Mouse (Mus musculus) CH12.LX (cell line): ENCODE measurements around the gene Phf11a. TPM values are rescaled to one million over a fixed set of nuclear protein-coding genes. Genes with fewer than 3 reads are reported as not detected.
A peak's percentile ranks its signal among the peaks of the same experiment; 100 is the strongest.
"Not testable (repeated sequence)": the region's sequence is repeated elsewhere in the genome, so short reads cannot be mapped to it uniquely, and the experiment has no call there.

Experiments used
- DNase-seq: peaks from one replicate; pipeline ENCODE4 v3.0.0-alpha.2; 2013; ENCODE audit errors: extremely low read depth
- H3K27ac ChIP-seq: 2 replicates; pipeline ENCODE4 v1.5.1; 2012; ENCODE audit warnings: low read depth, mild to moderate bottlenecking, control low read depth, moderate library complexity; ENCODE audit not compliant: insufficient read depth
- H3K27me3 ChIP-seq: replicated peaks from 2 replicates; pipeline ENCODE3; 2012; ENCODE audit warnings: inconsistent platforms
- H3K36me3 ChIP-seq, 2 experiments: replicated peaks in 1 of 2; 2 replicates each; pipeline versions ENCODE3 to v1.6.1; 2012; ENCODE audit warnings: inconsistent platforms in 1 of 2, low read length in 1 of 2, mild to moderate bottlenecking in 1 of 2, mixed read lengths in 1 of 2, moderate library complexity in 1 of 2; ENCODE audit not compliant: control insufficient read depth in 1 of 2, insufficient read depth in 1 of 2
- H3K4me1 ChIP-seq, 2 experiments: 2 replicates each; pipeline ENCODE4 v1.6.1; 2012; ENCODE audit warnings: inconsistent platforms in 1 of 2, moderate library complexity in 1 of 2; ENCODE audit not compliant: insufficient read depth in 2 of 2, control insufficient read depth in 1 of 2
- H3K4me2 ChIP-seq: 2 replicates; pipeline ENCODE4 v1.6.1; 2012; ENCODE audit warnings: low read depth, mild to moderate bottlenecking, control low read depth; ENCODE audit not compliant: poor library complexity, insufficient read depth, severe bottlenecking
- H3K4me3 ChIP-seq, 3 experiments: fragments of 150-350 bp in 1 of 3; sonication (generic) in 1 of 3; replicated peaks in 1 of 3; 2 replicates each; pipeline versions ENCODE3 to v1.5.1; 2011 to 2012; ENCODE audit warnings: low read depth in 2 of 3, low read length in 2 of 3, mild to moderate bottlenecking in 2 of 3, moderate library complexity in 2 of 3, control low read depth in 1 of 3, improper control_type of control experiment in 1 of 3, inconsistent platforms in 1 of 3, mixed read lengths in 1 of 3; ENCODE audit not compliant: poor library complexity in 1 of 3
- H3K79me2 ChIP-seq: replicated peaks from 2 replicates; pipeline ENCODE4 v1.6.1; 2012; ENCODE audit warnings: mild to moderate bottlenecking, moderate library complexity; ENCODE audit not compliant: control insufficient read depth, poor library complexity, insufficient read depth, severe bottlenecking; ENCODE audit errors: extremely low read depth
- H3K9ac ChIP-seq: 2 replicates; pipeline ENCODE4 v1.6.1; 2012; ENCODE audit warnings: low read depth, mild to moderate bottlenecking, control low read depth, moderate library complexity; ENCODE audit not compliant: insufficient read depth
- H3K9me3 ChIP-seq: replicated peaks from 2 replicates; pipeline ENCODE3; 2012; ENCODE audit warnings: low read length, inconsistent platforms, mixed read lengths
- BHLHE40 ChIP-seq: IDR thresholded peaks from 2 replicates; pipeline ENCODE4 v1.6.1; 2011; ENCODE audit warnings: mild to moderate bottlenecking, low read depth, low read length, improper control_type of control experiment
- ELF1 ChIP-seq: IDR thresholded peaks from 2 replicates; pipeline ENCODE4 v1.6.1; 2014; ENCODE audit warnings: low read depth, mild to moderate bottlenecking, inconsistent platforms, low read length, improper control_type of control experiment
- EP300 ChIP-seq: IDR thresholded peaks from 2 replicates; pipeline ENCODE4 v1.6.1; 2011; ENCODE audit warnings: low read length, improper control_type of control experiment
- ETS1 ChIP-seq: conservative IDR thresholded peaks from 2 replicates; pipeline ENCODE4 v1.6.1; 2012; ENCODE audit warnings: low read depth, mild to moderate bottlenecking, inconsistent platforms, low read length, improper control_type of control experiment, moderate library complexity
- IRF4 ChIP-seq: IDR thresholded peaks from 2 replicates; pipeline ENCODE4 v1.6.1; 2014; ENCODE audit warnings: low read depth, mild to moderate bottlenecking, inconsistent platforms, low read length, improper control_type of control experiment
- JUN ChIP-seq: IDR thresholded peaks from 2 replicates; pipeline ENCODE4 v1.6.1; 2011; ENCODE audit warnings: low read depth, mild to moderate bottlenecking, low read length, improper control_type of control experiment, moderate library complexity; ENCODE audit not compliant: insufficient read depth
- JUND ChIP-seq: conservative IDR thresholded peaks from 2 replicates; pipeline ENCODE4 v1.6.1; 2011; ENCODE audit warnings: low read depth, low read length, improper control_type of control experiment
- MEF2A ChIP-seq: IDR thresholded peaks from 2 replicates; pipeline ENCODE4 v1.6.1; 2014; ENCODE audit warnings: low read depth, mild to moderate bottlenecking, inconsistent platforms, low read length, improper control_type of control experiment, borderline replicate concordance
- NELFE ChIP-seq: IDR thresholded peaks from 2 replicates; pipeline ENCODE4 v1.6.1; 2011; ENCODE audit warnings: low read depth, low read length, improper control_type of control experiment
- POLR2A ChIP-seq: IDR thresholded peaks from 2 replicates; pipeline ENCODE4 v1.6.1; 2011; ENCODE audit warnings: low read depth, mild to moderate bottlenecking, improper control_type of control experiment, low read length
- SIN3A ChIP-seq: IDR thresholded peaks from 2 replicates; pipeline ENCODE4 v1.6.1; 2012; ENCODE audit warnings: low read length, improper control_type of control experiment, inconsistent platforms
- TBP ChIP-seq: conservative IDR thresholded peaks from 2 replicates; pipeline ENCODE4 v1.6.1; 2011; ENCODE audit warnings: low read depth, low read length, improper control_type of control experiment
- TCF12 ChIP-seq: IDR thresholded peaks from 2 replicates; pipeline ENCODE4 v1.6.1; 2014; ENCODE audit warnings: low read depth, mild to moderate bottlenecking, inconsistent platforms, low read length, improper control_type of control experiment
- dilution Hi-C: fragments of 300-500 bp; cut with MboI; formaldehyde crosslinking; loops from 2 replicates; pipeline ENCODE4 v1.14.3; 2020; ENCODE audit warnings: low sequenced_read_pairs; ENCODE audit not compliant: extremely low pct_unique_long_range_greater_than_20kb, extremely low pct_ligation_motif_present
- in situ Hi-C: fragments of 300-500 bp; cut with MboI; formaldehyde crosslinking; loops from 3 replicates; pipeline ENCODE4 v1.14.3; 2019; ENCODE audit warnings: low sequenced_read_pairs, low pct_ligation_motif_present, low pct_unique_long_range_greater_than_20kb, mixed read lengths
- polyA plus RNA-seq: library from polyadenylated mRNA; unstranded; fragments of >175 nt; gene quantifications from 2 replicates; pipeline ENCODE4 v1.2.1, GENCODE M21; 2012; ENCODE audit warnings: low read depth; ENCODE audit not compliant: insufficient read length
- total RNA-seq, 2 experiments: library from RNA; depleted of rRNA; stranded (reverse); fragments of 300-350 nt in 1 of 2; fragments of >200 nt in 1 of 2; gene quantifications; 2 replicates each; pipeline ENCODE4 v1.2.3; 2012 to 2014

Phf11a gene
- total RNA-seq (2012; rRNA removed) (11.2 and 14.6 TPM in 2 replicates), total RNA-seq (2014; rRNA removed) (41.1 and 41.4 TPM in 2 replicates), polyA plus RNA-seq (35.1 and 48.4 TPM in 2 replicates)

- H3K9me3 ChIP-seq, H3K36me3 ChIP-seq, dilution Hi-C loops, in situ Hi-C loops, H3K79me2 ChIP-seq, H3K27me3 ChIP-seq: not testable (repeated sequence)
- TF ChIP-seq JUN (peak; percentile 70), TBP (0 out of 2 replicates have a peak, but pooled peaks have one; percentile 34), ELF1 (0 out of 2 replicates have a peak, but pooled peaks have one; percentile 20), NELFE (0 out of 2 replicates have a peak, but pooled peaks have one; percentile 27), JUND (peak; percentile 49; the same call in 1 of the 2 replicates), IRF4 (peak; percentile 81), BHLHE40 (peak; percentile 49), MEF2A (peak; percentile 79), EP300 (peak; percentile 46; the same call in 1 of the 2 replicates), ETS1 (peak; percentile 76), TCF12 (peak; percentile 33; the same call in 1 of the 2 replicates)
- Histone ChIP-seq H3K27ac (peak within 1 kb of the TSS; percentile 47), H3K4me1 (peaks cover 14 to 43% of the 10 kb centered on the region in 2 experiments; a peak in 2 of 4 replicates), H3K9ac (peak within 1 kb of the TSS; percentile 31), H3K4me3 (peak within 1 kb of the TSS; percentile 47 to 72 (median 54)), H3K4me2 (peak within 1 kb of the TSS; percentile 76)
- DNase-seq: peak; percentile 65
Observed at GRCm38 (mm10) chr14:59297391-59297790, at the start of gene Phf11a. Phf11a (minus strand) TSS chr14:59297522.

- H3K9me3 ChIP-seq, in situ Hi-C loops, H3K27me3 ChIP-seq, dilution Hi-C loops, H3K36me3 ChIP-seq, H3K79me2 ChIP-seq: not testable (repeated sequence)
- Histone ChIP-seq H3K4me2 (peak within 1 kb of the TSS; percentile 83), H3K9ac (peak within 1 kb of the TSS; percentile 64), H3K4me3 (peak within 1 kb of the TSS; percentile 55 to 60 (median 57)), H3K27ac (peak within 1 kb of the TSS; percentile 48), H3K4me1 (peaks cover 20 to 37% of the 10 kb centered on the region in 2 experiments)
- TF ChIP-seq JUND (peak; percentile 84), TCF12 (peak; percentile 53; the same call in 1 of the 2 replicates), IRF4 (peak; percentile 92), ETS1 (peak; percentile 86), SIN3A (peak; percentile 60; the same call in 1 of the 2 replicates), ELF1 (0 out of 2 replicates have a peak, but pooled peaks have one; percentile 51), NELFE (0 out of 2 replicates have a peak, but pooled peaks have one; percentile 38), EP300 (peak; percentile 85), MEF2A (peak; percentile 84), POLR2A (peak; percentile 62), BHLHE40 (peak; percentile 65), TBP (peak; percentile 63; the same call in 1 of the 2 replicates), JUN (peak; percentile 76)
- peak; percentile 77 for DNase-seq
Observed at GRCm38 (mm10) chr14:59341189-59341588, 43.9 kb upstream of the Phf11a start, which contains the start of gene Phf11b. Phf11b (minus strand) TSS chr14:59341351.
